Mouse (Mus musculus): ENCODE results near the gene Ep400. TPM values are rescaled to one million over a fixed set of nuclear protein-coding genes. Genes with fewer than 3 reads are reported as not detected.
A peak's percentile ranks its signal among the peaks of the same experiment; 100 is the strongest.
"Not testable (repeated sequence)": the region's sequence is repeated elsewhere in the genome, so short reads cannot be mapped to it uniquely, and the experiment has no call there.

Ep400 gene
- total and polyA plus RNA-seq, 3 experiments = 69.1 to 90.6 (median 74.6) TPM

GRCm38 (mm10) chr5:110779998-110780760 lies 9.7 kb upstream of the Ep400 start, which contains the start of gene Pus1:
Gene Pus1, minus strand, starts transcription at chr5:110780659.
- DNase-seq = peak; percentile 97

- DNase-seq = peak; percentile 41
Measured at GRCm38 (mm10) chr5:110779276-110779997, 8.9 kb upstream of the Ep400 start.

- no peak for DNase-seq
Measured at GRCm38 (mm10) chr5:110778263-110778662, 7.7 kb upstream of the Ep400 start.

GRCm38 (mm10) chr5:110776141-110776540 lies 5.6 kb upstream of the Ep400 start:
- DNase-seq = no peak

- no peak for DNase-seq
Measured at GRCm38 (mm10) chr5:110774511-110774910, 4.0 kb upstream of the Ep400 start.

GRCm38 (mm10) chr5:110772945-110773344 lies 2.4 kb upstream of the Ep400 start:
- DNase-seq = not testable (repeated sequence)

GRCm38 (mm10) chr5:110770031-110770445 lies 479 bp downstream of the Ep400 start:
- no peak for DNase-seq

GRCm38 (mm10) chr5:110769272-110769671 lies 1.2 kb downstream of the Ep400 start:
- DNase-seq = no peak

GRCm38 (mm10) chr5:110763890-110764289 lies 6.6 kb downstream of the Ep400 start:
- DNase-seq = no peak

- DNase-seq = no peak
Measured at GRCm38 (mm10) chr5:110745021-110745420, 25.5 kb downstream of the Ep400 start.

- DNase-seq = peak; percentile 52
Measured at GRCm38 (mm10) chr5:110739496-110740275, 30.8 kb downstream of the Ep400 start.

GRCm38 (mm10) chr5:110735606-110736005 lies 34.9 kb downstream of the Ep400 start:
- DNase-seq = no peak

- DNase-seq = no peak
Measured at GRCm38 (mm10) chr5:110733231-110733823, 37.2 kb downstream of the Ep400 start.

- no peak for DNase-seq
Measured at GRCm38 (mm10) chr5:110731227-110731626, 39.3 kb downstream of the Ep400 start.

GRCm38 (mm10) chr5:110727850-110728249 lies 42.7 kb downstream of the Ep400 start:
- no peak for DNase-seq

- DNase-seq = no peak
Measured at GRCm38 (mm10) chr5:110723543-110723942, 47.0 kb downstream of the Ep400 start.

- DNase-seq = not testable (repeated sequence)
Measured at GRCm38 (mm10) chr5:110721463-110721862, 49.1 kb downstream of the Ep400 start.

GRCm38 (mm10) chr5:110711455-110711854 lies 59.1 kb downstream of the Ep400 start:
- DNase-seq = no peak

- no peak for DNase-seq
Measured at GRCm38 (mm10) chr5:110709256-110709655, 61.3 kb downstream of the Ep400 start.

- DNase-seq = peak; percentile 18
Measured at GRCm38 (mm10) chr5:110704004-110704403, 66.5 kb downstream of the Ep400 start.

- DNase-seq = no peak
Measured at GRCm38 (mm10) chr5:110698617-110699016, 71.9 kb downstream of the Ep400 start.

- DNase-seq = no peak
Measured at GRCm38 (mm10) chr5:110682041-110682440, 88.5 kb downstream of the Ep400 start.

All from adrenal gland, adult 2 months (tissue).